Mouse (Mus musculus) heart, embryonic 12.5 days (tissue): ENCODE results near the gene Fes. TPM values are rescaled to one million over a fixed set of nuclear protein-coding genes. Genes with fewer than 3 reads are reported as not detected.

Experiments used
- ATAC-seq: fragments of 200-750 bp; cut with Nextera tagmentation; 2 replicates; pipeline ENCODE4 v1.8.0; 2017; ENCODE audit warnings: moderate TSS enrichment, moderate library complexity; ENCODE audit not compliant: insufficient number of reproducible peaks, low FRiP score
- H3K27ac ChIP-seq: fragments of 300-500 bp; sonication (generic); 2 replicates; pipeline ENCODE4 v1.5.1; 2016; ENCODE audit warnings: mild to moderate bottlenecking, moderate library complexity; ENCODE audit not compliant: poor library complexity, severe bottlenecking
- H3K27me3 ChIP-seq: fragments of 300-500 bp; sonication (generic); replicated peaks from 2 replicates; pipeline ENCODE4 v1.6.1; 2016; ENCODE audit warnings: mild to moderate bottlenecking, moderate library complexity
- H3K36me3 ChIP-seq: fragments of 300-500 bp; sonication (generic); 2 replicates; pipeline ENCODE4 v1.6.1; 2016; ENCODE audit warnings: mild to moderate bottlenecking, moderate library complexity
- H3K4me1 ChIP-seq: fragments of 300-500 bp; sonication (generic); replicated peaks from 2 replicates; pipeline ENCODE4 v1.6.1; 2016; ENCODE audit warnings: mild to moderate bottlenecking
- H3K4me2 ChIP-seq: fragments of 300-500 bp; sonication (generic); 2 replicates; pipeline ENCODE4 v1.6.1; 2016; ENCODE audit warnings: mild to moderate bottlenecking, moderate library complexity
- H3K4me3 ChIP-seq: fragments of 300-500 bp; sonication (generic); 2 replicates; pipeline ENCODE4 v1.5.1; 2016; ENCODE audit warnings: mild to moderate bottlenecking
- H3K9ac ChIP-seq: fragments of 300-500 bp; sonication (generic); 2 replicates; pipeline ENCODE4 v1.6.1; 2016; ENCODE audit warnings: mild to moderate bottlenecking, moderate library complexity
- H3K9me3 ChIP-seq: fragments of 300-500 bp; sonication (generic); replicated peaks from 2 replicates; pipeline ENCODE4 v1.6.1; 2016; ENCODE audit warnings: mild to moderate bottlenecking, moderate library complexity
- WGBS: fragments of 180-500 bp; shearing (Covaris S2); methylation state at CpG from one replicate; pipeline ENCODE4 v1.1.7; 2016; 5-methylcytosine and 5-hydroxymethylcytosine counted together
- polyA plus RNA-seq: library from polyadenylated mRNA; unstranded; fragments of >200 nt; fragmentation: Nextera tagmentation; extraction: Ambion mirVana; gene quantifications from 2 replicates; pipeline ENCODE4 v1.2.1, GENCODE M21; 2016

Fes gene
- polyA plus RNA-seq, 1 experiment from 2014 or later: 11.4 TPM

- Histone ChIP-seq H3K4me1 (peaks cover 50% of the 10 kb centered on the region), H3K36me3 (peaks cover 4% of the 10 kb centered on the region; the same call in 1 of the 2 replicates), H3K4me2 (peak within 1 kb of the TSS; percentile 77), H3K27me3 (no peaks in the 10 kb centered on the region), H3K27ac (peak within 1 kb of the TSS; percentile 64; the same call in 1 of the 2 replicates), H3K9me3 (0 out of 2 replicates have a peak, but pooled peaks cover 4% of the 10 kb centered on the region), H3K4me3 (peak within 1 kb of the TSS; percentile 69), H3K9ac (peak within 1 kb of the TSS; percentile 92)
- no peak for ATAC-seq
- WGBS: under 1% methylated on average over 25 of the region's 25 CpGs
Observed at GRCm38 (mm10) chr7:80342858-80343257, 44.9 kb downstream of the Fes start, which contains the start of gene Hddc3. TSS of gene Hddc3 (plus strand) at chr7:80343104.

- WGBS: 54% methylated on average over 7 of the region's 7 CpGs
- no peak overlapping the region for H3K4me3 ChIP-seq
- 0 out of 2 replicates have a peak, but pooled peaks cover 4% of the 10 kb centered on the region for H3K9me3 ChIP-seq
- H3K27ac ChIP-seq: no peak overlapping the region
- H3K27me3 ChIP-seq: no peaks in the 10 kb centered on the region
- no peak for ATAC-seq
- no peak overlapping the region for H3K9ac ChIP-seq
- H3K4me1 ChIP-seq: peaks cover 48% of the 10 kb centered on the region
- no peak overlapping the region for H3K4me2 ChIP-seq
- peaks cover 14% of the 10 kb centered on the region for H3K36me3 ChIP-seq
Observed at GRCm38 (mm10) chr7:80341793-80342192, 46.0 kb downstream of the Fes start.

- peaks cover 43% of the 10 kb centered on the region for H3K4me1 ChIP-seq
- peak within 1 kb of the TSS; percentile 83 for H3K9ac ChIP-seq
- WGBS: 2% methylated on average over 11 of the region's 11 CpGs
- peak within 1 kb of the TSS; percentile 89 for H3K4me2 ChIP-seq
- peak within 1 kb of the TSS; percentile 78 for H3K27ac ChIP-seq
- peak within 1 kb of the TSS; percentile 79 for H3K4me3 ChIP-seq
- H3K9me3 ChIP-seq: 0 out of 2 replicates have a peak, but pooled peaks cover 4% of the 10 kb centered on the region
- peaks cover 24% of the 10 kb centered on the region for H3K36me3 ChIP-seq
- no peaks in the 10 kb centered on the region for H3K27me3 ChIP-seq
- peak; percentile 68 for ATAC-seq
Observed at GRCm38 (mm10) chr7:80340793-80341192, 47.0 kb downstream of the Fes start, which contains the start of gene Unc45a. TSS of gene Unc45a (minus strand) at chr7:80341005.

- H3K36me3 ChIP-seq: peaks cover 27% of the 10 kb centered on the region
- H3K4me3 ChIP-seq: peak overlapping the region; percentile 79
- H3K4me2 ChIP-seq: peak overlapping the region; percentile 89
- peak overlapping the region; percentile 83 for H3K9ac ChIP-seq
- no peaks in the 10 kb centered on the region for H3K9me3 ChIP-seq
- WGBS: under 1% methylated on average over 45 of the region's 45 CpGs
- no peaks in the 10 kb centered on the region for H3K27me3 ChIP-seq
- peak overlapping the region; percentile 78 for H3K27ac ChIP-seq
- ATAC-seq: peak; percentile 97
- H3K4me1 ChIP-seq: peaks cover 41% of the 10 kb centered on the region
Observed at GRCm38 (mm10) chr7:80339793-80340628, 47.7 kb downstream of the Fes start.

DNA sequence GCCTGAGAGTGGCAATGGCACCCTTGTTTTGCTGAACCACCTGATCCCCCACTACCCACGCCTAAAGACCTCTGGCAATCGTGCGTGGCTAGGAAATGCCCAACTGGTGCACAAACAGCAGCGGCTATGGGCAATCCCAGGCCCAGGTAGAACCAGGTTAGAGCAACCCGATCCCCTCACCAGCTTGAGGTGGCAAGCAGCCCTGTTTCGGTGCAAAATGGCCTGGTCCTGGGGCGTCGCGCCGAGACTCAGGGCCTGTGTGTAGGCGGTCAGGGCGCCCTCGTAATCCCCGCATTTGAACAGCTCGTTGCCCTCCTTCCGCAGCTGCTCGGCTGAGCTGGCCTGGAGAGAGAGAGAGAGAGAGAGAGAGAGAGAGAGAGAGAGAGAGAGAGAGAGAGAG is 48.4 kb downstream of the Fes start:
- no peaks in the 10 kb centered on the region for H3K27me3 ChIP-seq
- WGBS: 9% methylated on average over 17 of the region's 17 CpGs
- ATAC-seq: no peak
- peaks cover 33% of the 10 kb centered on the region for H3K36me3 ChIP-seq
- H3K9ac ChIP-seq: peak overlapping the region; percentile 83
- H3K4me2 ChIP-seq: peak overlapping the region; percentile 89
- no peaks in the 10 kb centered on the region for H3K9me3 ChIP-seq
- peak overlapping the region; percentile 79 for H3K4me3 ChIP-seq
- peak overlapping the region; percentile 48; the same call in 1 of the 2 replicates for H3K27ac ChIP-seq
- H3K4me1 ChIP-seq: peaks cover 41% of the 10 kb centered on the region

DNA sequence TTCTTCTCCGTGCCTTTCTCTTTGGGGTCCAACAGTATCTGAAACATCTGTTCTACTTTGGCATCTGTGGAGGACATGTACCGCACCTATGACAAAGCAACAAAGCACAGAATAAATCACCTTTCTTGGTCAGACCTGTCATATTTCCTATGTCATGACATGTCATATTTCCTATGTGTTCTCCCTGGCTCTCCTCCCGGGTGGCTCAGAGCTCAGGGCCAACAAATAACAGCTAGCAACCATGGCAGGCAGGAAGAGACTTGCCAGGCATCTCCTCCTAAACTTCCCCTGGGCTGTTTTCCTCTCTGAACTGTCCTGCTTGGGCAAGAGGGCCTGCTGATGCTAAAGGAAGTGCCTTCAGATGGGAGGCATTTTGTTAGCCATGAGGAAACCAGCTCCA is 50.8 kb downstream of the Fes start:
- no peak for ATAC-seq
- 88% methylated on average over 3 of the region's 3 CpGs for WGBS
- H3K4me2 ChIP-seq: no peak overlapping the region
- H3K36me3 ChIP-seq: peaks cover 58% of the 10 kb centered on the region
- no peak overlapping the region for H3K9ac ChIP-seq
- H3K27ac ChIP-seq: no peak overlapping the region
- H3K4me3 ChIP-seq: no peak overlapping the region
- H3K27me3 ChIP-seq: no peaks in the 10 kb centered on the region
- H3K9me3 ChIP-seq: peaks cover 6% of the 10 kb centered on the region; the same call in 1 of the 2 replicates
- H3K4me1 ChIP-seq: peaks cover 24% of the 10 kb centered on the region

- H3K9me3 ChIP-seq: peaks cover 6% of the 10 kb centered on the region; the same call in 1 of the 2 replicates
- WGBS: 77% methylated on average over 4 of the region's 4 CpGs
- no peak overlapping the region for H3K9ac ChIP-seq
- H3K4me2 ChIP-seq: no peak overlapping the region
- H3K36me3 ChIP-seq: peaks cover 79% of the 10 kb centered on the region
- ATAC-seq: no peak
- H3K27me3 ChIP-seq: no peaks in the 10 kb centered on the region
- peaks cover 13% of the 10 kb centered on the region for H3K4me1 ChIP-seq
- H3K4me3 ChIP-seq: no peak overlapping the region
- no peak overlapping the region for H3K27ac ChIP-seq
Observed at GRCm38 (mm10) chr7:80334848-80335247, 52.9 kb downstream of the Fes start.

- ATAC-seq: no peak
- Histone ChIP-seq H3K4me2 (no peak overlapping the region), H3K9me3 (peaks cover 6% of the 10 kb centered on the region; the same call in 1 of the 2 replicates), H3K36me3 (peaks cover 100% of the 10 kb centered on the region), H3K4me3 (no peak overlapping the region), H3K9ac (no peak overlapping the region), H3K27ac (no peak overlapping the region), H3K4me1 (no peaks in the 10 kb centered on the region), H3K27me3 (no peaks in the 10 kb centered on the region)
- 96% methylated on average over 19 of the region's 19 CpGs for WGBS
Observed at GRCm38 (mm10) chr7:80331433-80331832, 56.3 kb downstream of the Fes start.

DNA sequence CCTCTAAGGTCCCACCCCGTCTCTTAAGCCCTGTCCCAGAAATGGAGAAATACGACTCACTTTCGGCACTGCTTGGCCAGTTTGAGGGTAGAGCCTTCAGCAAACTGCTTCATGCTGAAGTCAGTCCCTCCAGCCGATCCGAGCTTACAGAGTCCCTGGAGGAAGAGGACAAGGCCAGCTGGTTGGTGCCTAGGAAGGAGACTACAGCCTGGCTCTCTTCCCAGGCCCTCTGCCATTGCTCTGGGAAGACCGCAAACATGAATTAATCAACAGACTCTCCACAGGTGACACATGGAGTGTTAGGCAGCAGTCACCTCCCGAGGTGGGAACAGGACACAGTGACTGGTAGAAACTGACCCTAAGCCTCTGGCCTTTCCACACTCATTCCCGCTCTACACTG is 57.5 kb downstream of the Fes start:
- WGBS: 88% methylated on average over 8 of the region's 8 CpGs
- Histone ChIP-seq H3K9me3 (peaks cover 6% of the 10 kb centered on the region; the same call in 1 of the 2 replicates), H3K4me2 (no peak overlapping the region), H3K4me3 (no peak overlapping the region), H3K36me3 (peaks cover 100% of the 10 kb centered on the region), H3K4me1 (no peaks in the 10 kb centered on the region), H3K27me3 (no peaks in the 10 kb centered on the region), H3K9ac (no peak overlapping the region), H3K27ac (no peak overlapping the region)
- no peak for ATAC-seq
